Mouse (Mus musculus) spleen, adult 2 months (tissue): ENCODE results near the gene Rpl10a. TPM values are rescaled to one million over a fixed set of nuclear protein-coding genes. Genes with fewer than 3 reads are reported as not detected.

Experiments
- DNase-seq, 2 experiments: peaks; one replicate each; pipeline versions ENCODE4 v3.0.0 to v3.0.0-alpha.2; 2012 to 2021; ENCODE audit warnings: low spot score in 2 of 2, low read depth in 1 of 2
- H3K27ac ChIP-seq: fragments of 200-500 bp; 2 replicates; pipeline ENCODE4 v1.5.1; 2012; ENCODE audit warnings: low read length, inconsistent platforms; ENCODE audit not compliant: insufficient read depth
- H3K27me3 ChIP-seq: fragments of 200-500 bp; 2 replicates; pipeline ENCODE4 v1.6.1; 2012; ENCODE audit warnings: mild to moderate bottlenecking, moderate library complexity, low read length, inconsistent platforms; ENCODE audit not compliant: control insufficient read depth, insufficient read depth
- H3K36me3 ChIP-seq: fragments of 200-500 bp; 2 replicates; pipeline ENCODE4 v1.6.1; 2012; ENCODE audit warnings: mild to moderate bottlenecking, low read length, inconsistent platforms; ENCODE audit not compliant: control insufficient read depth, insufficient read depth
- H3K4me1 ChIP-seq: fragments of 200-500 bp; 2 replicates; pipeline ENCODE4 v1.6.1; 2011; ENCODE audit warnings: inconsistent platforms; ENCODE audit not compliant: control insufficient read depth, insufficient read depth, insufficient read length
- H3K4me3 ChIP-seq: fragments of 200-500 bp; 2 replicates; pipeline ENCODE4 v1.5.1; 2011; ENCODE audit warnings: mild to moderate bottlenecking, inconsistent platforms; ENCODE audit not compliant: insufficient read depth, insufficient read length; ENCODE audit errors: extremely low read depth
- CTCF ChIP-seq: fragments of 200-500 bp; IDR thresholded peaks from 2 replicates; pipeline ENCODE4 v1.5.1; 2011; ENCODE audit warnings: mild to moderate bottlenecking, inconsistent platforms; ENCODE audit not compliant: insufficient read depth, insufficient read length, insufficient replicate concordance; ENCODE audit errors: extremely low read depth
- POLR2A ChIP-seq: fragments of 200-500 bp; IDR thresholded peaks from 2 replicates; pipeline ENCODE4 v1.6.1; 2011; ENCODE audit warnings: low read depth, low read length, inconsistent platforms
- WGBS: fragments of 180-500 bp; shearing (Covaris S2); methylation state at CpG from one replicate; pipeline ENCODE4 v1.1.7; 2018; 5-methylcytosine and 5-hydroxymethylcytosine counted together
- polyA plus RNA-seq: library from polyadenylated mRNA; depleted of rRNA; stranded (reverse); fragments of >200 nt; gene quantifications from 2 replicates; pipeline ENCODE4 v1.2.3, GENCODE M21; 2012

The Rpl10a gene
- polyA plus RNA-seq, 1 experiment = 4,168 TPM

- H3K4me1 ChIP-seq = peaks cover 5% of the 10 kb centered on the region
- DNase-seq = peak; percentile 71 to 88
- H3K4me3 ChIP-seq = no peak overlapping the region
- WGBS = 4% methylated on average over 18 of the region's 18 CpGs
- H3K36me3 ChIP-seq = no peaks in the 10 kb centered on the region
- no peak overlapping the region for H3K27ac ChIP-seq
- TF ChIP-seq POLR2A (no peak), CTCF (peak; percentile 72; the same call in 1 of the 2 replicates)
- no peaks in the 10 kb centered on the region for H3K27me3 ChIP-seq
These were observed 19.7 kb upstream of the Rpl10a start for GRCm38 (mm10) chr17:28308297-28309195.

GRCm38 (mm10) chr17:28310831-28311230 lies 17.4 kb upstream of the Rpl10a start:
- WGBS = 90% methylated on average over 3 of the region's 3 CpGs
- H3K27ac ChIP-seq = no peak overlapping the region

GRCm38 (mm10) chr17:28311366-28312132 lies 16.7 kb upstream of the Rpl10a start:
- Histone ChIP-seq H3K27me3 (no peaks in the 10 kb centered on the region), H3K4me1 (peaks cover 5% of the 10 kb centered on the region), H3K27ac (no peak overlapping the region), H3K36me3 (peaks cover 3% of the 10 kb centered on the region; the same call in 1 of the 2 replicates), H3K4me3 (no peak overlapping the region)
- TF ChIP-seq POLR2A (no peak), CTCF (no peak)
- no peak for DNase-seq
- 30% methylated on average over 5 of the region's 5 CpGs for WGBS

More at GRCm38 (mm10) chr17:28310831-28311230, 17.4 kb upstream of the Rpl10a start:
- H3K4me3 ChIP-seq = no peak overlapping the region
- H3K27me3 ChIP-seq = no peaks in the 10 kb centered on the region
- peaks cover 5% of the 10 kb centered on the region for H3K4me1 ChIP-seq
- DNase-seq = no peak
- TF ChIP-seq CTCF (no peak), POLR2A (no peak)
- peaks cover under 1% of the 10 kb centered on the region; the same call in 1 of the 2 replicates for H3K36me3 ChIP-seq

DNA sequence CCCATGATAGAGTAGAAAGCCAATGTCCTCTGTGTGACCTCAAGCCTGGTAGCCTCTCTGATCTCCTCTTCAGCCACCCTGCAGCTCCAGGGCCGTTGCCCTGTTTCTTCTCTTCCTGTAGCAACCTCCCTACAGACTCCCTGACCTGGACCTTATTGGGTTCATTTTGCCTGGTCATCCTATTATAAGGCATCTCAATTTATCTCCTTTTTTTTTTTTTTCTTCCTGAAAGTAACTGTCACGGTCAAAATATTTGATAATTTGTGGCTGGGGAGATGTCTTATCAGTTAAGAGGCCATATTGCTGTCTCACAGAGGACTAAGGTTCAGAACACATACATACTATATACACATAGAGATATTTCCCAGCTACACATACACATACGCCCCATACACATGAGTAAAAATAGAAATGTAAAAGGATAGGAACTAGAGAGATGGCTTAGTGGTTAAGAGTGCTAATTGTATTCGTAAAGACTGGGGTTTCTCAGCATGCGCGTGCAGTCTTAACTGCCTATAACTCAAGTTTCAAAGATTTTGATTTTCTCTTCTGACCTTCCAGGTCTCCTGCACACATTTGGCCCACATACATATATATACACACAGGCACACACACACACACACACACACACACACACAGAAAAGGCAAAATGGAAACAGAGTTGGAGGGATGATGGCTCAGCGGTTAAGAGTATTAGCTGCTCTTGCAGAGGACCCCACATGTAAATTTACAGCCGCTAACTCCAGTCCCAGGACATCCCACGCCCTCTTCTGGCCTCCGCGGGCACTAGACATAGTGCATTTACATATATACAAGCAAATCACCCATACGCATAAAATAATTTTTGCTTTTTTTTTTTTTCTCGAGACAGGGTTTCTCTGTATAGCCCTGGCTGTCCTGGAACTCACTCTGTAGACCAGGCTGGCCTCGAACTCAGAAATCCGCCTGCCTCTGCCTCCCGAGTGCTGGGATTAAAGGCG lies 15.7 kb upstream of the Rpl10a start:
- Histone ChIP-seq H3K27ac (peak overlapping the region; percentile 38), H3K36me3 (peaks cover 5% of the 10 kb centered on the region; the same call in 1 of the 2 replicates), H3K4me1 (peaks cover 5% of the 10 kb centered on the region), H3K4me3 (peak overlapping the region; percentile 44; the same call in 1 of the 2 replicates), H3K27me3 (no peaks in the 10 kb centered on the region)
- 20% methylated on average over 17 of the region's 17 CpGs for WGBS
- no peak for TF ChIP-seq POLR2A
- TF ChIP-seq CTCF = peak; percentile 16; the same call in 1 of the 2 replicates
- DNase-seq = peak; percentile 28 to 43

- Histone ChIP-seq H3K4me1 (peaks cover 4% of the 10 kb centered on the region), H3K4me3 (peak within 1 kb of the TSS; percentile 97), H3K27ac (peak within 1 kb of the TSS; percentile 59), H3K27me3 (no peaks in the 10 kb centered on the region), H3K36me3 (peaks cover 6% of the 10 kb centered on the region; the same call in 1 of the 2 replicates)
- DNase-seq = peak; percentile 95 to 97
- under 1% methylated on average over 64 of the region's 69 CpGs for WGBS
- TF ChIP-seq POLR2A (peak; percentile 42; the same call in 1 of the 2 replicates), CTCF (no peak)
These were observed 14.9 kb upstream of the Rpl10a start, which contains the start of gene Fance for GRCm38 (mm10) chr17:28313212-28313879. Fance (plus strand) TSS chr17:28313519.
